Mouse (Mus musculus) left cerebral cortex, adult 2 months (tissue): ENCODE measurements around the gene Bet1. TPM values are rescaled to one million over a fixed set of nuclear protein-coding genes. Genes with fewer than 3 reads are reported as not detected.

Source experiments
- DNase-seq, 2 experiments: peaks; one replicate each; pipeline ENCODE4 v3.0.0; 2021 to 2022; ENCODE audit warnings: low spot score in 2 of 2, mixed read lengths in 1 of 2; ENCODE audit errors: extremely low spot score in 1 of 2
- H3K27ac ChIP-seq: fragments of 200-600 bp; 2 replicates; pipeline ENCODE4 v1.8.1; 2022
- H3K4me3 ChIP-seq: fragments of 200-600 bp; 2 replicates; pipeline ENCODE4 v1.8.1; 2022
- CTCF ChIP-seq: fragments of 200-600 bp; IDR thresholded peaks from 2 replicates; pipeline ENCODE4 v1.8.1; 2022; ENCODE audit warnings: antibody characterized with exemption, mild to moderate bottlenecking, moderate library complexity
- intact Hi-C: fragments of 180-260 bp; cut with DNase I; formaldehyde crosslinking; loops from one replicate; pipeline ENCODE4 v1.15.1; 2025
- long read RNA-seq, 2 experiments: library from polyadenylated mRNA; stranded (forward); transcript quantifications; one replicate each; pipeline ENCODE4 v2.0.0; 2021; ENCODE audit warnings: borderline mapping rate in 2 of 2
- total RNA-seq, 2 experiments: library from RNA; stranded (reverse); gene quantifications; 2 replicates each; pipeline ENCODE4 v1.2.3; 2021

The Bet1 gene
- 10 to 100 TPM; 21.5 to 25.5 TPM for total RNA-seq
- long read RNA-seq, experiment 1, transcript Bet1-201 (4 exons, 1,516 nt): major isoform, 8 of 11 reads
- long read RNA-seq, experiment 1, partial matches to known transcripts: 0 of 11 reads
- long read RNA-seq, experiment 1, other reads (novel, unspliced or antisense): 1 of 11 reads
- long read RNA-seq, experiment 2, transcript Bet1-201 (4 exons, 1,516 nt): major isoform, 8 of 9 reads
- long read RNA-seq, experiment 2, partial matches to known transcripts: 0 of 9 reads
- long read RNA-seq, experiment 2, other reads (novel, unspliced or antisense): 1 of 9 reads

GRCm38 (mm10) chr6:4086663-4087454 is at the start of gene Bet1:
Bet1 (minus strand) TSS chr6:4086972.
- TF ChIP-seq CTCF: no peak
- H3K4me3 ChIP-seq: peak within 1 kb of the TSS; percentile 97
- peak within 1 kb of the TSS; percentile 72 for H3K27ac ChIP-seq
- peak; percentile 83 to 84 for DNase-seq
- intact Hi-C loops: loop anchor here (5.0 kb wide), 1 partner anchor 590 kb away; the partner anchor contains the start of genes Hepacam2 and Vps50

DNA sequence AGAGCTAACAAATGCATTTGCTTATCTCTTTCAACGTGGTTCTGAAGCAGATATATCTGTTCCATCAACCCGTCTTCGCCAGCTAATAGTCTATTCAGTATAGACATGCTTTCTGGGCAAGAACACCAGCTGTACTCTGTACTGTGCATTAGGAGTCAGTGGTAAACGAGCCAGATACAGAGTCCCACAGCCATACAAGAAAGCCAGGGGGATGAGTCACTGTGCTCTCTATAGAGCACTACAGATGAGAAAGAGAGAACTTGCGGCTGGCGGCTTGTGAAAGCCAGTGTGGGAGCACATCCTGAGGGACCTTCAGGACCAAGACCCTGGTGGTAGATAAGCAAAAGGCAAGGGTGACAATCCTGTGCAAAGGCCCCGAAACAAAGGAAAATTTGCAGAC is 45.5 kb upstream of the Bet1 start:
- no peak for TF ChIP-seq CTCF
- no peak overlapping the region for H3K27ac ChIP-seq
- no peak overlapping the region for H3K4me3 ChIP-seq
- intact Hi-C loops: no loop called here
- no peak for DNase-seq

- Histone ChIP-seq H3K27ac (no peak overlapping the region), H3K4me3 (no peak overlapping the region)
- no peak for DNase-seq
- intact Hi-C loops: no loop called here
- TF ChIP-seq CTCF: no peak
Observed at GRCm38 (mm10) chr6:4131149-4131548, 44.4 kb upstream of the Bet1 start.

DNA sequence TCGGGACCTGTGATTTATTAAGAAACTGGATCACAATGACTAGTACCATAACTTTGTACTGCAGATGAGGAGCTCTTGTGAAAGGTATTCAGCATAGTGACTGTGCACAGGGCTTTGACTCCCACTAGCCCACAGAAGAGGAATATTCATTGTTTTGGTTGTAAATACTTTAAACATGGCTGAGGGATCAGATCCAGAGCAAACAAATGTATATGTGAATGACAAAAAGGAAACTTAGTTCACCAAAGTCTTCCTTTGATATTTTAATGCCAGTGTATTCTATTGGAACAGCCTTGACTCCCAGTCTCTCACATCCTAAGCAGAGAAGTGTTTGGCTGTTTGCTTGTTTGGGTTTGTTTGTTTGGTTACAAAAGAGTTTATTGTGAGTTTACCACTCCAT is 31.8 kb upstream of the Bet1 start:
- intact Hi-C loops: no loop called here

GRCm38 (mm10) chr6:4090423-4090822 is 3.7 kb upstream of the Bet1 start:
- no peak for TF ChIP-seq CTCF
- Histone ChIP-seq H3K27ac (no peak overlapping the region), H3K4me3 (no peak overlapping the region)
- DNase-seq: no peak
- intact Hi-C loops: no loop called here

More for the DNA sequence above, 31.8 kb upstream of the Bet1 start:
- DNase-seq: no peak
- no peak overlapping the region for H3K27ac ChIP-seq
- H3K4me3 ChIP-seq: no peak overlapping the region
- TF ChIP-seq CTCF: no peak

DNA sequence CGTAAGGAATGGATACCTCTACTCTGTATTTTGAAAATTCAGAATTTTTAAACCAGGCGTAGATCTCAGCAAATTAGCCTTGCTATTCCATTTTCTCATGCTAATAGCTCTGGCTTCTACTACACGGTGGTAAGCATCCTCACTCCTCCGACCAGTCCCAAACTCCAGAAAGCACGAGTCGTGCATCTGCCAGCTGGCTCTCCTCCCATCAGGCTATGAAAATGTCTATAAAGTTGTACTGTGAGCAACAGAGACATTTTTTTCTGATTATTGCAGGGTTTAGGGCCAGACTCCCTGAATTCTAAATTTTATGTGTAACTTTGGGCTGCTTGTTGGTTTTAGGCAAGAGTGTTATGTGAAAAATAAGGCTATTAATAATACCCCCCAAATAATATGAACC is 14.5 kb downstream of the Bet1 start:
- no peak for TF ChIP-seq CTCF
- intact Hi-C loops: no loop called here
- DNase-seq: no peak
- Histone ChIP-seq H3K27ac (no peak overlapping the region), H3K4me3 (no peak overlapping the region)

- no peak for DNase-seq
- no peak overlapping the region for H3K4me3 ChIP-seq
- no peak for TF ChIP-seq CTCF
- intact Hi-C loops: no loop called here
- H3K27ac ChIP-seq: no peak overlapping the region
Observed at GRCm38 (mm10) chr6:4069714-4070113, 17.1 kb downstream of the Bet1 start.

- no peak for TF ChIP-seq CTCF
- intact Hi-C loops: no loop called here
- Histone ChIP-seq H3K27ac (no peak overlapping the region), H3K4me3 (no peak overlapping the region)
- DNase-seq: no peak
Observed at GRCm38 (mm10) chr6:4054387-4054786, 32.4 kb downstream of the Bet1 start.

- intact Hi-C loops: no loop called here
- no peak for DNase-seq
- no peak for TF ChIP-seq CTCF
- Histone ChIP-seq H3K4me3 (no peak overlapping the region), H3K27ac (no peak overlapping the region)
Observed at GRCm38 (mm10) chr6:4052843-4053242, 33.9 kb downstream of the Bet1 start.

DNA sequence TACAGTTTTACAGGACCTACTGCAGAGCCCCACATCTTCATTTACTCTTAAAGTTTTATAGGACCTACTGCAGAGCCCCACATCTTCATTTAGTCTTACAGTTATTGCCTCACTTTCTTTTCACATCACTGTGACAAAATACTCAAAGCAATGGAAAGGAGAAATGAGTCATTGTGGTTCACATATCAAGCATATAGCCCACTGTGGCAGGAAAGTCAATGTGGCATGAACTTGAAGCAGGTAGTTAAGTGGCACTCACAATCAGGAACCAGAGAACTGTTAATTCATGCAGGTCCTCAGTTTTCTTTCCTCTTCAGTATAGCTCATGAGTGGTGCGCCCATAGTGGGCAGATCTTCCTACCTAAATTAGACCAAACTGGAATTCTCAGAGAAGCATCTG is 39.6 kb downstream of the Bet1 start:
- no peak for TF ChIP-seq CTCF
- intact Hi-C loops: no loop called here
- H3K4me3 ChIP-seq: no peak overlapping the region
- no peak for DNase-seq
- no peak overlapping the region for H3K27ac ChIP-seq

GRCm38 (mm10) chr6:4041821-4042220 is 45.0 kb downstream of the Bet1 start:
- no peak for TF ChIP-seq CTCF
- no peak for DNase-seq
- intact Hi-C loops: no loop called here
- no peak overlapping the region for H3K4me3 ChIP-seq
- no peak overlapping the region for H3K27ac ChIP-seq

DNA sequence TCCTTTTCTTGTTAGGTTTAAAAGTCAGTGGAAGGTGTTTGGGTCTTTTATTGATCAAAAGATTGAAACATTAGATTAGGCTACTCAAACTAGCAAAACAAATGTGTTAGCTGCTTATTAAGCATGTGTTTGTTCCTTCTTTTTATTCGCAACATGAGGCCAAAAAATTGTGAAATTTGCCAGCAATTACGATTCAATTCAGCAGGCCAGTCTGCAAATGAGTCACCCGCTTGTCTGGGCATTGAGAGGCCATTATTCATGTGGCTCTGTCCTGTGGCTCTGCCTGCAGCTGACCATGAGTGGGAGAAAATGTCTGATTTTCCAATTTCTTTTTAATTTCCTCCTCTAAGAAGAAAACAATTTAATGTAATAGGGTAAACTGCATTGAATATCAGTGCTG is 55.8 kb downstream of the Bet1 start:
- DNase-seq: no peak
- no peak for TF ChIP-seq CTCF
- intact Hi-C loops: no loop called here
- Histone ChIP-seq H3K4me3 (no peak overlapping the region), H3K27ac (no peak overlapping the region)

Other genes starting within 250 kb of the Bet1 start
- not detected for gene Tfpi2, start 98.1 kb downstream of the Bet1 start, total RNA-seq
- not detected for gene Gngt1, start 93.2 kb downstream of the Bet1 start, total RNA-seq
- 1 to 10 TPM; 8.5 to 9.8 TPM for gene Gng11, start 83.1 kb downstream of the Bet1 start, total RNA-seq